Mouse (Mus musculus): ENCODE results near the gene Gm13279.
A peak's percentile ranks its signal among the peaks of the same experiment; 100 is the strongest.

DNA sequence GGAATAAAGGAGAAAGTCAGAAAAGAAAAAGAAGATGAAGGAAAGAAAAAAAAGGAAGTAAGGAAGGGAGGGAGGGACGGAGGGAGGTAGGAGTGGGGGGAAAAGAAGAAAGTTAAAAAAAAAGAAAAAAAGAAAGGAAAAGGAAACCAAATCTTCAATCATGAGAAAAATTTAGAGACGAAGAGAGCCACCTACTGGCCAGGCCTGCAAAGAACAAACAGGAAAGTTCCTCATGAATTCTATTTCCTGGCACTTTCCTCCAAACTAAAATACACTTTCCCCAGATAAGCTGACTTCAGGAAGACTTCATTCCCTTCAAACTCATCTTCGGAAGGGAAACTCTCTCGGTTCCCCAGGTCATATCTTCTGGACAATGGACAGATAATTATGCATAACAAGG is 33.3 kb downstream of the Gm13279 start:
- TF ChIP-seq CTCF (IDR thresholded peaks at IDR 0.05) (peak; percentile 54), EP300 (IDR thresholded peaks at IDR 0.05) (no peak)

Measured in lung, postnatal 0 days (tissue).